Comparison of ENCODE assay signal across 9 mouse cellular contexts in genomic region chr8:47082201-47083027, GRCm38 (mm10).
DNase-seq lines count a peak whose midpoint lies in the region; ATAC-seq lines count a peak whose summit lies in the region.
"Had no signal": no experiment of that assay in that cellular context is flagged by ENCODE, and none has a peak within 500 bp of the region (broad histone marks: within the 10 kb centered on the region; RNA-seq: fewer than 3 reads in every experiment).

No protein-coding gene starts in this region.

- H3K27me3 ChIP-seq in stomach, embryonic 14.5 days (ENCODE audit: control insufficient read depth, insufficient read depth, low read length) = no peaks in the 10 kb centered on the region
- H3K27me3 ChIP-seq in forebrain, embryonic 13.5 days = no peaks in the 10 kb centered on the region
- no peaks in the 10 kb centered on the region for H3K27me3 ChIP-seq in midbrain, embryonic 15.5 days (replicated peaks)
- H3K27me3 ChIP-seq: neural tube, embryonic 13.5 days had no signal

- H3K36me3 ChIP-seq in stomach, embryonic 14.5 days (ENCODE audit: control insufficient read depth, insufficient read depth, low read length) = no peaks in the 10 kb centered on the region
- no peaks in the 10 kb centered on the region for H3K36me3 ChIP-seq in forebrain, embryonic 13.5 days (ENCODE audit: poor library complexity, severe bottlenecking)
- no peaks in the 10 kb centered on the region for H3K36me3 ChIP-seq in midbrain, embryonic 15.5 days (replicated peaks)
- H3K36me3 ChIP-seq: neural tube, embryonic 13.5 days had no signal

- H3K9me3 ChIP-seq in stomach, embryonic 14.5 days (ENCODE audit: control insufficient read depth, low read depth, low read length) = no peaks in the 10 kb centered on the region
- H3K9me3 ChIP-seq in forebrain, embryonic 13.5 days (replicated peaks) = no peaks in the 10 kb centered on the region
- H3K9me3 ChIP-seq in midbrain, embryonic 15.5 days = no peaks in the 10 kb centered on the region
- H3K9me3 ChIP-seq: neural tube, embryonic 13.5 days had no signal

- intact Hi-C loops in heart, postnatal 36 days (cut with DNase I) = no loop called here

- peak overlapping the region; percentile 61; the same call in 1 of the 2 replicates for H3K27ac ChIP-seq in stomach, embryonic 14.5 days (ENCODE audit: low read length)
- H3K27ac ChIP-seq in forebrain, embryonic 13.5 days = no peak overlapping the region
- H3K27ac ChIP-seq in midbrain, embryonic 15.5 days = no peak overlapping the region
- H3K27ac ChIP-seq: neural tube, embryonic 13.5 days had no signal

- no peak overlapping the region for H3K9ac ChIP-seq in stomach, embryonic 14.5 days (replicated peaks; ENCODE audit: low read depth, low read length)
- H3K9ac ChIP-seq in forebrain, embryonic 13.5 days = no peak overlapping the region
- H3K9ac ChIP-seq in midbrain, embryonic 15.5 days = no peak overlapping the region
- H3K9ac ChIP-seq: neural tube, embryonic 13.5 days had no signal

- no peak overlapping the region for H3K4me2 ChIP-seq in stomach, embryonic 14.5 days (replicated peaks; ENCODE audit: low read depth, low read length)
- no peak overlapping the region for H3K4me2 ChIP-seq in forebrain, embryonic 13.5 days
- H3K4me2 ChIP-seq in midbrain, embryonic 15.5 days = no peak overlapping the region
- H3K4me2 ChIP-seq: neural tube, embryonic 13.5 days had no signal

- ATAC-seq in stomach, embryonic 14.5 days (ENCODE audit: insufficient number of reproducible peaks, insufficient read depth, low FRiP score, low read depth) = peak; percentile 23; the same call in 1 of the 2 replicates
- ATAC-seq in forebrain, embryonic 13.5 days = no peak
- ATAC-seq in midbrain, embryonic 15.5 days (replicated peaks) = no peak

- WGBS in stomach, embryonic 14.5 days = 69% methylated on average over 22 of the region's 22 CpGs
- WGBS in forebrain, embryonic 13.5 days = 92% methylated on average over 22 of the region's 22 CpGs
- 87% methylated on average over 22 of the region's 22 CpGs for WGBS in midbrain, embryonic 15.5 days

- peaks cover 8% of the 10 kb centered on the region; the same call in 1 of the 2 replicates for H3K4me1 ChIP-seq in stomach, embryonic 14.5 days (ENCODE audit: control insufficient read depth, insufficient read depth, low read length)
- no peaks in the 10 kb centered on the region for H3K4me1 ChIP-seq in forebrain, embryonic 13.5 days
- H3K4me1 ChIP-seq in midbrain, embryonic 15.5 days = no peaks in the 10 kb centered on the region
- H3K4me1 ChIP-seq: neural tube, embryonic 13.5 days had no signal

- no peak overlapping the region for H3K4me3 ChIP-seq in stomach, embryonic 14.5 days (ENCODE audit: low read depth, low read length)
- H3K4me3 ChIP-seq in forebrain, embryonic 13.5 days = no peak overlapping the region
- no peak overlapping the region for H3K4me3 ChIP-seq in midbrain, embryonic 15.5 days
- H3K4me3 ChIP-seq: neural tube, embryonic 13.5 days had no signal

- DNase-seq in heart, adult 18-20 months = peak; percentile 8 to 38
- no peak for DNase-seq in heart, postnatal 36 days
- DNase-seq in right cerebral cortex, adult 18-20 months = peak; percentile 3
- DNase-seq in right cerebral cortex, postnatal 14 days = no peak
- DNase-seq in kidney, postnatal 25 days = peak; percentile 6 to 26

Comparison
In these comparisons a context has a peak if more than half of its experiments do, and no peak if none do; other contexts are left out.
1. DNase-seq: peak in heart, adult 18-20 months (2 of 2), right cerebral cortex, adult 18-20 months (single experiment) and kidney, postnatal 25 days (2 of 2); none in heart, postnatal 36 days (0 of 2) and right cerebral cortex, postnatal 14 days (single experiment).